Mouse (Mus musculus): ENCODE measurements at regions not wholly inside any gene's neighbourhood (a gene's known extent, or its start where the extent isn't known, plus 50 kb on each side); places are given as distances from the start of the nearest gene placed in this dataset.

DNA sequence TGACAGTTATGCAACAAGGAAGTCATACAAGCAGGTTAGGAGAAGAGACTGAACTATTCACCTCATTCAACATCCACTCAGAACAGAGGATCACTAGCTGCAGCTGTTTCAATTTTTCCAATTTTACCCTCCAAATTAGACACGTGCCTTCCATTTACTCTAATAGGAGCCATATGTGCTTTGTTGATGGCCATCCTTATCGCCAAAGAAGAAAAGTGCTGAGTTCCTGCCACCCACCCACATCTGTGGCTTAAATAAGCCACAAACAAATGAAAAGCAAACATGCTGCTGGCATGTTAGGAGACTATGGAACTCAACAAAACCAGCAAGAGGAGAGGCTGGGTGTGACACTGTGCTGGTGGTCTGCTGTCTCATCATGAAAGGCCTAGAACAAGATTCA lies 1786.1 kb downstream of the 9330182O14Rik start:
- no peak for ATAC-seq (ENCODE audit: insufficient read depth)
- H3K27ac ChIP-seq = no peak overlapping the region
- no peaks in the 10 kb centered on the region for H3K36me3 ChIP-seq (replicated peaks; ENCODE audit: control insufficient read depth, insufficient read depth, low read depth)
- no peaks in the 10 kb centered on the region for H3K4me1 ChIP-seq (replicated peaks; ENCODE audit: control insufficient read depth in 2 of 2, insufficient read depth in 2 of 2, low read length in 1 of 2)
- H3K9me3 ChIP-seq (ENCODE audit: control insufficient read depth, low read length) = no peaks in the 10 kb centered on the region
- no peak overlapping the region for H3K9ac ChIP-seq (replicated peaks)
- H3K4me2 ChIP-seq (ENCODE audit: low read depth) = no peak overlapping the region
- WGBS (ENCODE audit: insufficient replicate concordance) = 55% methylated on average over 2 of the region's 2 CpGs
- H3K27me3 ChIP-seq (ENCODE audit: control insufficient read depth, insufficient read depth, low read length) = no peaks in the 10 kb centered on the region
- no peak for DNase-seq (ENCODE audit: low read depth in 3 of 3, low spot score in 3 of 3)
- no peak overlapping the region for H3K4me3 ChIP-seq (ENCODE audit: insufficient read depth in 1 of 2, low read depth in 2 of 2, low read length in 2 of 2)
- TF ChIP-seq CTCF (IDR thresholded peaks at IDR 0.05; ENCODE audit: low read depth) (no peak), EP300 (IDR thresholded peaks at IDR 0.05; ENCODE audit: low read depth) (no peak)

DNA sequence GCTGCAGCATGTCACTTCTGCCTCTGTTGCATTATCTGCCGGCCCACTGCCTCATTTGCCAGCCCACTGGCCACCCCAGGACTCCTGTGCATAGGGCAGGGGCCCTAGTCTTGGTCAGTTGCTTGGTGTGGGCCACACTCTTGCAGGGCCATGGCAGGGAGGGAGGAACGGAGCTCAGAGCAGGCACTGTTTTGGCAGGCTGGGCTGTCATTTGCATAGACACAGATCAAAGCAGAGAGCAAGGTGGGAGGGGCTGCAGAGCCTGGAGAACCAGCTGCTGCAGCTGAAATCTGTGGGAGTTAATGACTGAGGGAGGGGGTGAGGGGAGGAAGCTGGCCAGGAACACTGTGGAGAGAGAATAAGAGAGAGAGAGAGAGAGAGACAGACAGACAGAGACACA lies 1802.5 kb downstream of the 9330182O14Rik start:
- no peak overlapping the region for H3K4me2 ChIP-seq (ENCODE audit: low read depth)
- TF ChIP-seq EP300 (IDR thresholded peaks at IDR 0.05; ENCODE audit: low read depth) (no peak), CTCF (IDR thresholded peaks at IDR 0.05; ENCODE audit: low read depth) (no peak)
- no peaks in the 10 kb centered on the region for H3K36me3 ChIP-seq (replicated peaks; ENCODE audit: control insufficient read depth, insufficient read depth, low read depth)
- H3K27me3 ChIP-seq (ENCODE audit: control insufficient read depth, insufficient read depth, low read length) = no peaks in the 10 kb centered on the region
- ATAC-seq (ENCODE audit: insufficient read depth) = no peak
- H3K9me3 ChIP-seq (ENCODE audit: control insufficient read depth, low read length) = no peaks in the 10 kb centered on the region
- no peaks in the 10 kb centered on the region for H3K4me1 ChIP-seq (replicated peaks; ENCODE audit: control insufficient read depth in 2 of 2, insufficient read depth in 2 of 2, low read length in 1 of 2)
- no peak overlapping the region for H3K4me3 ChIP-seq (ENCODE audit: insufficient read depth in 1 of 2, low read depth in 2 of 2, low read length in 2 of 2)
- no peak overlapping the region for H3K9ac ChIP-seq (replicated peaks)
- no peak overlapping the region for H3K27ac ChIP-seq
- no peak for DNase-seq (ENCODE audit: low read depth in 3 of 3, low spot score in 3 of 3)
- WGBS (ENCODE audit: insufficient replicate concordance) = 46% methylated on average over 2 of the region's 2 CpGs

DNA sequence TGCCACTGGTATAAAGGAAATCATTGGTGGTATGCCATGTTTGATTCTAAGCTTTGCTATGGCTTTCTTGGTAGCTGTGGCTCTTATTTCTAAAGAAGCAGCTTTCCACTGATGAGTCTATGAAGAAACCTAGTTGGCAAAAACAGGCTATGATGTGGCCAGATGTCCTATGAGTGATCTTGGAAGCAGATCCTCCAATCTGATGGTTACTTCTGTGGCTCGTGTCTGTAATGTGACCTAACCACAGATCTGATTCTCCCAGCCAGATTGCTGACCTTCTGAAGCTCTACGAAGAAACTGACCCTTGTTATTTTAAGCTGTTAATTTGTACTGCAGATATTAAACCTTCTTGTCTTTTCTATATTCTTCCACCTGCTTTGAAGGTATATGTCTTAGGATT lies 1811.1 kb downstream of the 9330182O14Rik start:
- no peak for TF ChIP-seq CTCF (IDR thresholded peaks at IDR 0.05; ENCODE audit: low read depth)
- no peak for TF ChIP-seq EP300 (IDR thresholded peaks at IDR 0.05; ENCODE audit: low read depth)
- H3K4me3 ChIP-seq (ENCODE audit: insufficient read depth in 1 of 2, low read depth in 2 of 2, low read length in 2 of 2) = no peak overlapping the region
- WGBS (ENCODE audit: insufficient replicate concordance) = 49% methylated on average over 2 of the region's 2 CpGs
- H3K36me3 ChIP-seq (replicated peaks; ENCODE audit: control insufficient read depth, insufficient read depth, low read depth) = no peaks in the 10 kb centered on the region
- no peak overlapping the region for H3K4me2 ChIP-seq (ENCODE audit: low read depth)
- H3K9me3 ChIP-seq (ENCODE audit: control insufficient read depth, low read length) = no peaks in the 10 kb centered on the region
- no peaks in the 10 kb centered on the region for H3K27me3 ChIP-seq (ENCODE audit: control insufficient read depth, insufficient read depth, low read length)
- H3K4me1 ChIP-seq (replicated peaks; ENCODE audit: control insufficient read depth in 2 of 2, insufficient read depth in 2 of 2, low read length in 1 of 2) = peaks cover 0 to 3% of the 10 kb centered on the region in 2 experiments; a peak in 1 of 4 replicates
- no peak overlapping the region for H3K27ac ChIP-seq
- H3K9ac ChIP-seq (replicated peaks) = no peak overlapping the region
- ATAC-seq (ENCODE audit: insufficient read depth) (no peak), DNase-seq (ENCODE audit: low read depth in 3 of 3, low spot score in 3 of 3) (no peak)

DNA sequence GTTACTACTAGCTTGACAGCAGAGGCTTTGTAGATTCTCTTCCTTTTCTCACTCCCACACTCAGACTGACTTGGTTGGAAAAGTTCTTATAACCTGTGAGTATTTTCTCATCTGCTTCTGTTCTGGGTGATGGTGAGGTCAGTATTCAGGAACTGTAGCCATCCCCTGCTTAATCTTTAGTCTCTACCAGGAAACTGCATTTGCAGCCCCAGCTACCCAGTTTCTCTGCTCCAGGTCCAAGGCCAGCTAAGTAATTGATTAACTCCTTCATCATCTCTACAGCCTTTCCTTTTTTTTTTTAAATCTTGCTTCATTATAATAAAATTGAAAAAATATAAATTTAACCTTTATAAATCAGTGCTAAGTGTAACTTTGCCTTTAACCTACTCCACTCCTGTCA lies 1813.7 kb downstream of the 9330182O14Rik start:
- peaks cover 0 to 3% of the 10 kb centered on the region in 2 experiments; a peak in 1 of 4 replicates for H3K4me1 ChIP-seq (replicated peaks; ENCODE audit: control insufficient read depth in 2 of 2, insufficient read depth in 2 of 2, low read length in 1 of 2)
- DNase-seq (ENCODE audit: low read depth in 3 of 3, low spot score in 3 of 3) (no peak), ATAC-seq (ENCODE audit: insufficient read depth) (no peak)
- no peak overlapping the region for H3K27ac ChIP-seq
- no peak overlapping the region for H3K4me3 ChIP-seq (ENCODE audit: insufficient read depth in 1 of 2, low read depth in 2 of 2, low read length in 2 of 2)
- TF ChIP-seq EP300 (IDR thresholded peaks at IDR 0.05; ENCODE audit: low read depth) (no peak), CTCF (IDR thresholded peaks at IDR 0.05; ENCODE audit: low read depth) (no peak)
- no peak overlapping the region for H3K4me2 ChIP-seq (ENCODE audit: low read depth)
- H3K9me3 ChIP-seq (ENCODE audit: control insufficient read depth, low read length) = no peaks in the 10 kb centered on the region
- no peaks in the 10 kb centered on the region for H3K27me3 ChIP-seq (ENCODE audit: control insufficient read depth, insufficient read depth, low read length)
- H3K36me3 ChIP-seq (replicated peaks; ENCODE audit: control insufficient read depth, insufficient read depth, low read depth) = no peaks in the 10 kb centered on the region
- no peak overlapping the region for H3K9ac ChIP-seq (replicated peaks)

DNA sequence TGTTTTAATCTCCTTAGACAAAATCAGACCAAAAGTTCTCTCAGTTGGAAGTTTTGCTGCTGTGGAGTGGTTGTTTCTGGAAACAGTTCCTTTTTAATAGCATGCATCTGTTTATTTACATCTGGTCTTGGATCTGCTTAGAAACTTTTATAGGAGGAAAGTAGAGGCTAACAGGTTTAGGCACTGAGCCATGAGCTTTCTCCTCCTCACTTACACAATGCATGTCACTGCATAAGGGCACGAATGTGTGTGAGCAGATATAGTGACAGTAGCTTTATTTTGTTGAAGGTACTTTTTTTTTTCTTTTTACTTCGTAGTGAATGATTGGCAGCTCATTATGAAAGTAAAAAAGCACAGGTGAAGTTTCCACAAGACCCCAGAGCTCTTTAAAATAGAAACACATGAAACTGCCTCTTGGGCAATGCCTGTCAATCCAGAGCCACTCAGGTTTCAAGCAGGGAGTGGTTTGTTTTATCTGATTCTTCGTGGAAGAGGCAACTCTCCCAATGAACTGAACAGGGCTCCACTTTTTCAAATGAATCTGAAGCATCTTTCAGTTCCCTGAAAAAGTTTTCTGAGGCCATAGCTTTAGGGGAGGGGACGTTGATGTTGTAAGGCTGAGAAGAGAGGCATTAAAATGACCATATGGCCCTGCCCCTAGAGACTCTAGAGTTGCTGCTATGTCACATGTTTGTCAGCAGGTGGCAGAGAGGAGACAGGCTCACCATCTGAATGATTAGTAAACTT lies 1814.4 kb downstream of the 9330182O14Rik start:
- peak; percentile 43; the same call in 1 of the 2 replicates for ATAC-seq (ENCODE audit: insufficient read depth)
- Histone ChIP-seq H3K27me3 (ENCODE audit: control insufficient read depth, insufficient read depth, low read length) (no peaks in the 10 kb centered on the region), H3K27ac (no peak overlapping the region), H3K9me3 (ENCODE audit: control insufficient read depth, low read length) (no peaks in the 10 kb centered on the region), H3K36me3 (replicated peaks; ENCODE audit: control insufficient read depth, insufficient read depth, low read depth) (no peaks in the 10 kb centered on the region), H3K4me1 (replicated peaks; ENCODE audit: control insufficient read depth in 2 of 2, insufficient read depth in 2 of 2, low read length in 1 of 2) (peaks cover 0 to 3% of the 10 kb centered on the region in 2 experiments; a peak in 1 of 4 replicates), H3K4me3 (ENCODE audit: insufficient read depth in 1 of 2, low read depth in 2 of 2, low read length in 2 of 2) (no peak overlapping the region), H3K4me2 (ENCODE audit: low read depth) (no peak overlapping the region), H3K9ac (replicated peaks) (no peak overlapping the region)
- no peak for DNase-seq (ENCODE audit: low read depth in 3 of 3, low spot score in 3 of 3)
- 27% methylated on average over 4 of the region's 4 CpGs for WGBS (ENCODE audit: insufficient replicate concordance)
- TF ChIP-seq EP300 (IDR thresholded peaks at IDR 0.05; ENCODE audit: low read depth) = no peak
- peak; percentile 63 for TF ChIP-seq CTCF (IDR thresholded peaks at IDR 0.05; ENCODE audit: low read depth)
